Mouse (Mus musculus) olfactory bulb, adult 2 months (tissue): Measurements from ENCODE around the gene Bpifa5. TPM values are rescaled to one million over a fixed set of nuclear protein-coding genes. Genes with fewer than 3 reads are reported as not detected.

ENCODE experiments used
- H3K27ac ChIP-seq: fragments of 200-500 bp; 2 replicates; pipeline ENCODE4 v1.5.1; 2012; ENCODE audit warnings: low read depth, low read length; ENCODE audit not compliant: insufficient read depth
- H3K4me1 ChIP-seq: fragments of 200-500 bp; 2 replicates; pipeline ENCODE4 v1.6.1; 2012; ENCODE audit warnings: low read length; ENCODE audit not compliant: control insufficient read depth, insufficient read depth
- H3K4me3 ChIP-seq: fragments of 200-500 bp; 2 replicates; pipeline ENCODE4 v1.5.1; 2012; ENCODE audit warnings: mild to moderate bottlenecking, low read depth, low read length, moderate library complexity; ENCODE audit not compliant: insufficient read depth
- CTCF ChIP-seq: fragments of 200-500 bp; IDR thresholded peaks from 2 replicates; pipeline ENCODE4 v1.5.1; 2012; ENCODE audit warnings: low read depth, mild to moderate bottlenecking, low read length, moderate library complexity; ENCODE audit not compliant: insufficient read depth
- POLR2A ChIP-seq: fragments of 200-500 bp; IDR thresholded peaks from 2 replicates; pipeline ENCODE4 v1.6.1; 2012; ENCODE audit warnings: mild to moderate bottlenecking, low read depth, low read length, moderate library complexity; ENCODE audit not compliant: insufficient read depth
- WGBS: fragments of 180-500 bp; shearing (Covaris S2); methylation state at CpG from one replicate; pipeline ENCODE4 v1.1.7; 2018; 5-methylcytosine and 5-hydroxymethylcytosine counted together
- polyA plus RNA-seq: library from polyadenylated mRNA; stranded (reverse); fragments of >200 nt; gene quantifications from 2 replicates; pipeline ENCODE4 v1.2.4, GENCODE M21; 2012; ENCODE audit warnings: low replicate concordance; ENCODE audit not compliant: missing spikeins, insufficient read depth, insufficient read length

Bpifa5 gene
- polyA plus RNA-seq, result not detected in 2 replicates

GRCm38 (mm10) chr2:154162307-154162706, at the start of gene Bpifa5:
TSS of gene Bpifa5 (plus strand) at chr2:154162607.
- no peak for TF ChIP-seq CTCF
- no peak for TF ChIP-seq POLR2A
- Histone ChIP-seq H3K27ac (no peak within 1 kb of the TSS), H3K4me1 (no peaks in the 10 kb centered on the region), H3K4me3 (no peak within 1 kb of the TSS)
- 86% methylated on average over 8 of the region's 8 CpGs for WGBS

- Histone ChIP-seq H3K4me1 (no peaks in the 10 kb centered on the region), H3K4me3 (no peak overlapping the region), H3K27ac (no peak overlapping the region)
- TF ChIP-seq POLR2A (no peak), CTCF (no peak)
- 78% methylated on average over 3 of the region's 3 CpGs for WGBS
These were observed 45.0 kb upstream of the Bpifa5 start for GRCm38 (mm10) chr2:154117381-154117780.

- H3K27ac ChIP-seq, result no peak within 1 kb of the TSS
- WGBS, result 84% methylated on average over 2 of the region's 2 CpGs
- no peak within 1 kb of the TSS for H3K4me3 ChIP-seq
- no peak for TF ChIP-seq CTCF
- TF ChIP-seq POLR2A, result no peak
- no peaks in the 10 kb centered on the region for H3K4me1 ChIP-seq
These were observed 32.3 kb upstream of the Bpifa5 start, which contains the start of gene Bpifa3 for GRCm38 (mm10) chr2:154130120-154130519. TSS of gene Bpifa3 (plus strand) at chr2:154130336.

- Histone ChIP-seq H3K4me3 (no peak within 1 kb of the TSS), H3K4me1 (no peaks in the 10 kb centered on the region), H3K27ac (no peak within 1 kb of the TSS)
- WGBS, result 86% methylated on average over 4 of the region's 4 CpGs
- TF ChIP-seq CTCF (no peak), POLR2A (no peak)
These were observed 19.8 kb upstream of the Bpifa5 start, which contains the start of gene Bpifa1 for GRCm38 (mm10) chr2:154142580-154142979. TSS of gene Bpifa1 (plus strand) at chr2:154142880.

- Histone ChIP-seq H3K27ac (no peak overlapping the region), H3K4me1 (no peaks in the 10 kb centered on the region), H3K4me3 (no peak overlapping the region)
- 36% methylated on average over 3 of the region's 3 CpGs for WGBS
- TF ChIP-seq POLR2A (no peak), CTCF (no peak)
These were observed 18.7 kb upstream of the Bpifa5 start for GRCm38 (mm10) chr2:154143735-154144134.

- no peaks in the 10 kb centered on the region for H3K4me1 ChIP-seq
- 79% methylated on average over 4 of the region's 4 CpGs for WGBS
- no peak overlapping the region for H3K27ac ChIP-seq
- TF ChIP-seq POLR2A, result no peak
- no peak for TF ChIP-seq CTCF
- no peak overlapping the region for H3K4me3 ChIP-seq
These were observed 14.9 kb upstream of the Bpifa5 start for GRCm38 (mm10) chr2:154147496-154147895.

- 34% methylated on average over 3 of the region's 3 CpGs for WGBS
- no peaks in the 10 kb centered on the region for H3K4me1 ChIP-seq
- no peak overlapping the region for H3K27ac ChIP-seq
- TF ChIP-seq POLR2A, result no peak
- TF ChIP-seq CTCF, result no peak; the same call in 1 of the 2 replicates
- H3K4me3 ChIP-seq, result no peak overlapping the region
These were observed 4.0 kb upstream of the Bpifa5 start for GRCm38 (mm10) chr2:154158433-154158832.

GRCm38 (mm10) chr2:154163306-154163705, 899 bp downstream of the Bpifa5 start:
- Histone ChIP-seq H3K27ac (no peak overlapping the region), H3K4me3 (no peak overlapping the region), H3K4me1 (no peaks in the 10 kb centered on the region)
- no peak for TF ChIP-seq CTCF
- no peak for TF ChIP-seq POLR2A
- 53% methylated on average over 5 of the region's 5 CpGs for WGBS

- H3K4me1 ChIP-seq, result no peaks in the 10 kb centered on the region
- no peak overlapping the region for H3K4me3 ChIP-seq
- TF ChIP-seq CTCF (no peak), POLR2A (no peak)
- WGBS, result 77% methylated on average over 3 of the region's 3 CpGs
- no peak overlapping the region for H3K27ac ChIP-seq
These were observed 6.8 kb downstream of the Bpifa5 start for GRCm38 (mm10) chr2:154169172-154169571.

- no peak for TF ChIP-seq POLR2A
- no peak for TF ChIP-seq CTCF
- H3K4me3 ChIP-seq, result no peak overlapping the region
- H3K27ac ChIP-seq, result no peak overlapping the region
- no peaks in the 10 kb centered on the region for H3K4me1 ChIP-seq
- 56% methylated on average over 6 of the region's 6 CpGs for WGBS
These were observed 9.2 kb downstream of the Bpifa5 start for GRCm38 (mm10) chr2:154171621-154172020.
